ENCODE assay signal across 9 mouse cellular contexts in genomic region chr2:167347361-167347760, GRCm38 (mm10). TPM values are rescaled to one million over a fixed set of nuclear protein-coding genes. Genes with fewer than 3 reads are reported as not detected.
DNase-seq lines count a peak whose midpoint lies in the region; ATAC-seq and TF ChIP-seq lines count a peak whose summit lies in the region.
"Had no signal": no experiment of that assay in that cellular context is flagged by ENCODE, and none has a peak within 500 bp of the region (broad histone marks: within the 10 kb centered on the region; RNA-seq: fewer than 3 reads in every experiment).

No protein-coding gene starts in this region.

- H3K36me3 ChIP-seq in hindbrain, embryonic 13.5 days = no peaks in the 10 kb centered on the region
- H3K36me3 ChIP-seq in hindbrain, embryonic 11.5 days (ENCODE audit: control insufficient read depth, insufficient read depth, low read length) = no peaks in the 10 kb centered on the region
- H3K36me3 ChIP-seq in hindbrain, postnatal 0 days (ENCODE audit: insufficient read depth, low read length) = no peaks in the 10 kb centered on the region
- no peaks in the 10 kb centered on the region for H3K36me3 ChIP-seq in midbrain, embryonic 16.5 days (ENCODE audit: control insufficient read depth, insufficient read depth, low read length)

- no peak overlapping the region; the same call in 1 of the 2 replicates for H3K9ac ChIP-seq in hindbrain, embryonic 13.5 days
- H3K9ac ChIP-seq in hindbrain, embryonic 11.5 days (ENCODE audit: low read depth, low read length) = no peak overlapping the region
- no peak overlapping the region for H3K9ac ChIP-seq in hindbrain, postnatal 0 days (replicated peaks; ENCODE audit: low read length)
- no peak overlapping the region for H3K9ac ChIP-seq in midbrain, embryonic 16.5 days (ENCODE audit: low read depth, low read length)

- no peak for TF ChIP-seq CTCF in cortical plate, adult 2 months (IDR thresholded peaks at IDR 0.05; ENCODE audit: extremely low read depth, insufficient read depth, low read length)
- TF ChIP-seq CTCF in hindbrain, postnatal 0 days (IDR thresholded peaks at IDR 0.05; ENCODE audit: low read depth) = no peak

- H3K9me3 ChIP-seq in hindbrain, embryonic 13.5 days = no peaks in the 10 kb centered on the region
- no peaks in the 10 kb centered on the region for H3K9me3 ChIP-seq in hindbrain, embryonic 11.5 days (ENCODE audit: control insufficient read depth, low read length)
- H3K9me3 ChIP-seq in hindbrain, postnatal 0 days (ENCODE audit: low read length) = no peaks in the 10 kb centered on the region
- no peaks in the 10 kb centered on the region for H3K9me3 ChIP-seq in midbrain, embryonic 16.5 days (replicated peaks; ENCODE audit: control insufficient read depth, low read length, poor library complexity, severe bottlenecking)

- DNase-seq in hindbrain, embryonic 11.5 days (ENCODE audit: low spot score) = no peak
- no peak for DNase-seq in hindbrain, postnatal 0 days (ENCODE audit: low spot score)
- no peak for DNase-seq in cerebellum, postnatal 14 days
- DNase-seq in frontal cortex, postnatal 14 days (ENCODE audit: low spot score in 2 of 2) = no peak
- DNase-seq: thymus, postnatal 4 days had no signal

- no peak for TF ChIP-seq POLR2A in cortical plate, adult 2 months (IDR thresholded peaks at IDR 0.05; ENCODE audit: extremely low read depth, insufficient read depth, low read length)

- H3K4me3 ChIP-seq in hindbrain, embryonic 13.5 days = peak overlapping the region; percentile 80
- no peak overlapping the region for H3K4me3 ChIP-seq in hindbrain, embryonic 11.5 days (ENCODE audit: low read depth, low read length)
- peak overlapping the region; percentile 80; the same call in 1 of the 2 replicates for H3K4me3 ChIP-seq in cortical plate, adult 2 months (ENCODE audit: insufficient read depth, low read length)
- H3K4me3 ChIP-seq in hindbrain, postnatal 0 days (ENCODE audit: low read length) = peak overlapping the region; percentile 68
- H3K4me3 ChIP-seq in midbrain, embryonic 16.5 days (ENCODE audit: low read depth, low read length) = peak overlapping the region; percentile 76; the same call in 1 of the 2 replicates

- no peak for ATAC-seq in hindbrain, embryonic 13.5 days (ENCODE audit: low FRiP score)
- no peak for ATAC-seq in hindbrain, embryonic 11.5 days (ENCODE audit: low FRiP score)
- no peak for ATAC-seq in hindbrain, postnatal 0 days
- no peak for ATAC-seq in midbrain, embryonic 16.5 days
- no peak for ATAC-seq in inflammation-experienced regulatory T-cells, adult 6 months

- H3K4me2 ChIP-seq in hindbrain, embryonic 13.5 days = peak overlapping the region; percentile 80
- no peak overlapping the region for H3K4me2 ChIP-seq in hindbrain, embryonic 11.5 days (replicated peaks; ENCODE audit: low read depth, low read length)
- peak overlapping the region; percentile 71 for H3K4me2 ChIP-seq in hindbrain, postnatal 0 days (ENCODE audit: low read depth, low read length)
- peak overlapping the region; percentile 59 for H3K4me2 ChIP-seq in midbrain, embryonic 16.5 days (ENCODE audit: low read length)

- H3K27me3 ChIP-seq in hindbrain, embryonic 13.5 days = peaks cover 13% of the 10 kb centered on the region
- peaks cover 6% of the 10 kb centered on the region; the same call in 1 of the 2 replicates for H3K27me3 ChIP-seq in hindbrain, embryonic 11.5 days (ENCODE audit: control insufficient read depth, insufficient read depth, low read length)
- no peaks in the 10 kb centered on the region for H3K27me3 ChIP-seq in hindbrain, postnatal 0 days (ENCODE audit: insufficient read depth, low read length)
- H3K27me3 ChIP-seq in midbrain, embryonic 16.5 days (ENCODE audit: control insufficient read depth, insufficient read depth, low read depth, low read length) = no peaks in the 10 kb centered on the region

- no peak overlapping the region for H3K27ac ChIP-seq in hindbrain, embryonic 13.5 days
- H3K27ac ChIP-seq in hindbrain, embryonic 11.5 days (ENCODE audit: low read depth, low read length) = no peak overlapping the region
- H3K27ac ChIP-seq in cortical plate, adult 2 months (ENCODE audit: insufficient read depth, low read length) = no peak overlapping the region
- no peak overlapping the region for H3K27ac ChIP-seq in hindbrain, postnatal 0 days
- H3K27ac ChIP-seq in midbrain, embryonic 16.5 days (ENCODE audit: low read length) = no peak overlapping the region

- peaks cover 40% of the 10 kb centered on the region for H3K4me1 ChIP-seq in hindbrain, embryonic 13.5 days (replicated peaks)
- peaks cover 5% of the 10 kb centered on the region for H3K4me1 ChIP-seq in hindbrain, embryonic 11.5 days (replicated peaks; ENCODE audit: control insufficient read depth, insufficient read depth, low read length)
- H3K4me1 ChIP-seq in cortical plate, adult 2 months (ENCODE audit: control insufficient read depth, insufficient read depth, low read length) = peaks cover 3% of the 10 kb centered on the region; the same call in 1 of the 2 replicates
- peaks cover 7% of the 10 kb centered on the region; the same call in 1 of the 2 replicates for H3K4me1 ChIP-seq in hindbrain, postnatal 0 days (ENCODE audit: insufficient read depth, low read length)
- peaks cover 29% of the 10 kb centered on the region for H3K4me1 ChIP-seq in midbrain, embryonic 16.5 days (ENCODE audit: control insufficient read depth, insufficient read depth, low read length)

- 59% methylated on average over 4 of the region's 4 CpGs for WGBS in hindbrain, embryonic 13.5 days
- 81% methylated on average over 4 of the region's 4 CpGs for WGBS in hindbrain, embryonic 11.5 days
- 61% methylated on average over 4 of the region's 4 CpGs for WGBS in hindbrain, postnatal 0 days
- 59% methylated on average over 4 of the region's 4 CpGs for WGBS in midbrain, embryonic 16.5 days

RNA-seq across cellular contexts. Expression of gene B4galt5, which starts 1.6 kb away (rescaled TPM):
- polyA plus RNA-seq in hindbrain, embryonic 13.5 days (2015; fragmentation: Nextera tagmentation; extraction: Ambion mirVana) = 12.3 and 12.5 TPM in 2 replicates
- polyA plus RNA-seq in hindbrain, embryonic 11.5 days (2014; fragmentation: Nextera tagmentation; extraction: Ambion mirVana) = 15.3 and 19.2 TPM in 2 replicates
- polyA plus RNA-seq in cortical plate, adult 2 months (2012; rRNA removed) = 35.3 and 39.2 TPM in 2 replicates
- 60.5 and 67.5 TPM in 2 replicates for total RNA-seq in hindbrain, postnatal 0 days (2014; rRNA removed)
- 28.9 and 31.5 TPM in 2 replicates for polyA plus RNA-seq in hindbrain, postnatal 0 days (2015; fragmentation: Nextera tagmentation; extraction: Ambion mirVana)
- polyA plus RNA-seq in midbrain, embryonic 16.5 days (2015; fragmentation: Nextera tagmentation; extraction: Ambion mirVana) = 16.6 and 18.1 TPM in 2 replicates
- 10 to 100 TPM in 1 of 3 experiments, 1 to 10 TPM in 2; 5.1 to 16.7 (median 5.2) TPM for polyA plus RNA-seq in inflammation-experienced regulatory T-cells, adult 6 months (2017; shearing (Covaris generic))
